Mouse (Mus musculus): ENCODE data around the gene Myh7. TPM values are rescaled to one million over a fixed set of nuclear protein-coding genes. Genes with fewer than 3 reads are reported as not detected.
A peak's percentile ranks its signal among the peaks of the same experiment; 100 is the strongest.

Gene Myh7
- polyA plus RNA-seq, 1 experiment from 2014 or later, result 7.5 TPM

- under 1% methylated on average over 17 of the region's 17 CpGs for WGBS
- no peak; the same call in 1 of the 2 replicates for ATAC-seq (ENCODE audit: insufficient read depth, low FRiP score, low read depth)
- H3K4me3 ChIP-seq (replicated peaks), result peak overlapping the region; percentile 75
Measured at GRCm38 (mm10) chr14:55015767-55016111, 21.3 kb upstream of the Myh7 start.

GRCm38 (mm10) chr14:55014991-55015766 lies 20.8 kb upstream of the Myh7 start, which contains the start of gene Ngdn:
Gene Ngdn (plus strand): TSS chr14:55015454.
- no peaks in the 10 kb centered on the region for H3K4me1 ChIP-seq
- no peaks in the 10 kb centered on the region for H3K9me3 ChIP-seq
- H3K27ac ChIP-seq, result peak within 1 kb of the TSS; percentile 93
- WGBS, result under 1% methylated on average over 36 of the region's 36 CpGs
- H3K27me3 ChIP-seq (replicated peaks), result no peaks in the 10 kb centered on the region
- peak within 1 kb of the TSS; percentile 75 for H3K4me3 ChIP-seq (replicated peaks)
- peak within 1 kb of the TSS; percentile 70 for H3K4me2 ChIP-seq
- ATAC-seq (ENCODE audit: insufficient read depth, low FRiP score, low read depth), result peak; percentile 96
- peaks cover 14% of the 10 kb centered on the region; the same call in 1 of the 2 replicates for H3K36me3 ChIP-seq
- H3K9ac ChIP-seq, result peak within 1 kb of the TSS; percentile 81

More at GRCm38 (mm10) chr14:55015767-55016111, 21.3 kb upstream of the Myh7 start:
- H3K9ac ChIP-seq, result peak overlapping the region; percentile 81
- peak overlapping the region; percentile 77 for H3K27ac ChIP-seq
- peaks cover 19% of the 10 kb centered on the region for H3K36me3 ChIP-seq
- no peaks in the 10 kb centered on the region for H3K9me3 ChIP-seq
- H3K4me1 ChIP-seq, result no peaks in the 10 kb centered on the region
- H3K27me3 ChIP-seq (replicated peaks), result no peaks in the 10 kb centered on the region
- H3K4me2 ChIP-seq, result peak overlapping the region; percentile 66

GRCm38 (mm10) chr14:55014591-55014990 lies 20.2 kb upstream of the Myh7 start:
- WGBS, result under 1% methylated on average over 27 of the region's 27 CpGs
- Histone ChIP-seq H3K36me3 (peaks cover 10% of the 10 kb centered on the region; the same call in 1 of the 2 replicates), H3K27me3 (replicated peaks) (no peaks in the 10 kb centered on the region), H3K27ac (peak overlapping the region; percentile 93), H3K9ac (peak overlapping the region; percentile 47; the same call in 1 of the 2 replicates), H3K4me1 (no peaks in the 10 kb centered on the region), H3K4me3 (replicated peaks) (peak overlapping the region; percentile 51), H3K9me3 (no peaks in the 10 kb centered on the region), H3K4me2 (peak overlapping the region; percentile 70)
- ATAC-seq (ENCODE audit: insufficient read depth, low FRiP score, low read depth), result peak; percentile 47

- no peak overlapping the region for H3K27ac ChIP-seq
- no peaks in the 10 kb centered on the region for H3K27me3 ChIP-seq (replicated peaks)
- H3K4me2 ChIP-seq, result no peak overlapping the region
- H3K9me3 ChIP-seq, result no peaks in the 10 kb centered on the region
- H3K4me3 ChIP-seq (replicated peaks), result no peak overlapping the region
- ATAC-seq (ENCODE audit: insufficient read depth, low FRiP score, low read depth), result no peak
- no peaks in the 10 kb centered on the region for H3K4me1 ChIP-seq
- H3K36me3 ChIP-seq, result no peaks in the 10 kb centered on the region
- no peak overlapping the region for H3K9ac ChIP-seq
- WGBS, result 66% methylated on average over 4 of the region's 4 CpGs
Measured at GRCm38 (mm10) chr14:55011116-55011515, 16.7 kb upstream of the Myh7 start.

GRCm38 (mm10) chr14:55008417-55008816 lies 14.0 kb upstream of the Myh7 start:
- WGBS, result 80% methylated on average over 8 of the region's 8 CpGs
- no peak for ATAC-seq (ENCODE audit: insufficient read depth, low FRiP score, low read depth)
- Histone ChIP-seq H3K36me3 (no peaks in the 10 kb centered on the region), H3K4me3 (replicated peaks) (no peak overlapping the region), H3K9me3 (no peaks in the 10 kb centered on the region), H3K27me3 (replicated peaks) (no peaks in the 10 kb centered on the region), H3K4me2 (no peak overlapping the region), H3K27ac (no peak overlapping the region), H3K9ac (no peak overlapping the region), H3K4me1 (peaks cover 6% of the 10 kb centered on the region; the same call in 1 of the 2 replicates)

- H3K4me1 ChIP-seq, result peaks cover 7% of the 10 kb centered on the region; the same call in 1 of the 2 replicates
- no peaks in the 10 kb centered on the region for H3K27me3 ChIP-seq (replicated peaks)
- ATAC-seq (ENCODE audit: insufficient read depth, low FRiP score, low read depth), result no peak
- H3K9ac ChIP-seq, result no peak overlapping the region
- 71% methylated on average over 9 of the region's 9 CpGs for WGBS
- no peak overlapping the region for H3K4me3 ChIP-seq (replicated peaks)
- no peaks in the 10 kb centered on the region for H3K9me3 ChIP-seq
- H3K27ac ChIP-seq, result no peak overlapping the region
- no peak overlapping the region for H3K4me2 ChIP-seq
- H3K36me3 ChIP-seq, result no peaks in the 10 kb centered on the region
Measured at GRCm38 (mm10) chr14:55007120-55007908, 12.9 kb upstream of the Myh7 start.

- H3K4me1 ChIP-seq, result peaks cover 7% of the 10 kb centered on the region; the same call in 1 of the 2 replicates
- 59% methylated on average over 3 of the region's 3 CpGs for WGBS
- no peaks in the 10 kb centered on the region for H3K27me3 ChIP-seq (replicated peaks)
- H3K4me3 ChIP-seq (replicated peaks), result no peak overlapping the region
- no peak for ATAC-seq (ENCODE audit: insufficient read depth, low FRiP score, low read depth)
- H3K9me3 ChIP-seq, result no peaks in the 10 kb centered on the region
- H3K9ac ChIP-seq, result no peak overlapping the region
- no peak overlapping the region for H3K27ac ChIP-seq
- H3K36me3 ChIP-seq, result no peaks in the 10 kb centered on the region
- no peak overlapping the region for H3K4me2 ChIP-seq
Measured at GRCm38 (mm10) chr14:55006541-55006940, 12.1 kb upstream of the Myh7 start.

GRCm38 (mm10) chr14:55005967-55006366 lies 11.5 kb upstream of the Myh7 start:
- Histone ChIP-seq H3K9ac (no peak overlapping the region), H3K27ac (no peak overlapping the region), H3K4me2 (no peak overlapping the region), H3K4me1 (peaks cover 7% of the 10 kb centered on the region; the same call in 1 of the 2 replicates), H3K9me3 (no peaks in the 10 kb centered on the region), H3K36me3 (no peaks in the 10 kb centered on the region), H3K4me3 (replicated peaks) (no peak overlapping the region), H3K27me3 (replicated peaks) (no peaks in the 10 kb centered on the region)
- no peak for ATAC-seq (ENCODE audit: insufficient read depth, low FRiP score, low read depth)
- 84% methylated on average over 8 of the region's 8 CpGs for WGBS

GRCm38 (mm10) chr14:55005506-55005905 lies 11.1 kb upstream of the Myh7 start:
- Histone ChIP-seq H3K9ac (no peak overlapping the region), H3K9me3 (no peaks in the 10 kb centered on the region), H3K4me2 (no peak overlapping the region), H3K27me3 (replicated peaks) (no peaks in the 10 kb centered on the region), H3K36me3 (no peaks in the 10 kb centered on the region), H3K4me1 (peaks cover 7% of the 10 kb centered on the region; the same call in 1 of the 2 replicates), H3K27ac (no peak overlapping the region), H3K4me3 (replicated peaks) (no peak overlapping the region)
- ATAC-seq (ENCODE audit: insufficient read depth, low FRiP score, low read depth), result no peak
- WGBS, result 64% methylated on average over 2 of the region's 2 CpGs

- H3K36me3 ChIP-seq, result no peaks in the 10 kb centered on the region
- peaks cover 7% of the 10 kb centered on the region; the same call in 1 of the 2 replicates for H3K4me1 ChIP-seq
- H3K27me3 ChIP-seq (replicated peaks), result no peaks in the 10 kb centered on the region
- no peak overlapping the region for H3K9ac ChIP-seq
- no peaks in the 10 kb centered on the region for H3K9me3 ChIP-seq
- H3K4me2 ChIP-seq, result no peak overlapping the region
- WGBS, result 70% methylated on average over 18 of the region's 18 CpGs
- ATAC-seq (ENCODE audit: insufficient read depth, low FRiP score, low read depth), result peak; percentile 24; the same call in 1 of the 2 replicates
- H3K4me3 ChIP-seq (replicated peaks), result no peak overlapping the region
- H3K27ac ChIP-seq, result no peak overlapping the region
Measured at GRCm38 (mm10) chr14:55003878-55004855, 9.7 kb upstream of the Myh7 start.

- H3K4me2 ChIP-seq, result no peak overlapping the region
- no peak overlapping the region for H3K4me3 ChIP-seq (replicated peaks)
- no peaks in the 10 kb centered on the region for H3K9me3 ChIP-seq
- H3K4me1 ChIP-seq, result peaks cover 7% of the 10 kb centered on the region; the same call in 1 of the 2 replicates
- no peaks in the 10 kb centered on the region for H3K27me3 ChIP-seq (replicated peaks)
- no peaks in the 10 kb centered on the region for H3K36me3 ChIP-seq
- WGBS, result 51% methylated on average over 7 of the region's 7 CpGs
- no peak overlapping the region for H3K27ac ChIP-seq
- no peak overlapping the region for H3K9ac ChIP-seq
- no peak for ATAC-seq (ENCODE audit: insufficient read depth, low FRiP score, low read depth)
Measured at GRCm38 (mm10) chr14:55002687-55003120, 8.3 kb upstream of the Myh7 start.
